Mouse (Mus musculus): ENCODE results near the gene March7. TPM values are rescaled to one million over a fixed set of nuclear protein-coding genes. Genes with fewer than 3 reads are reported as not detected.

Gene March7
- polyA plus RNA-seq, 1 experiment from 2014 or later: 71.1 TPM

- H3K27me3 ChIP-seq (replicated peaks): no peaks in the 10 kb centered on the region
- H3K4me2 ChIP-seq: no peak overlapping the region
- ATAC-seq (ENCODE audit: insufficient number of reproducible peaks, low FRiP score): no peak
- no peak overlapping the region for H3K27ac ChIP-seq (ENCODE audit: poor library complexity, severe bottlenecking)
- H3K4me1 ChIP-seq (replicated peaks): peaks cover 57% of the 10 kb centered on the region
- no peak overlapping the region for H3K4me3 ChIP-seq
- H3K36me3 ChIP-seq: peaks cover 7% of the 10 kb centered on the region
- H3K9ac ChIP-seq: no peak overlapping the region
- H3K9me3 ChIP-seq (replicated peaks): no peaks in the 10 kb centered on the region
- WGBS: 92% methylated on average over 2 of the region's 2 CpGs
Observed at GRCm38 (mm10) chr2:60214683-60215082, 5.0 kb downstream of the March7 start.

DNA sequence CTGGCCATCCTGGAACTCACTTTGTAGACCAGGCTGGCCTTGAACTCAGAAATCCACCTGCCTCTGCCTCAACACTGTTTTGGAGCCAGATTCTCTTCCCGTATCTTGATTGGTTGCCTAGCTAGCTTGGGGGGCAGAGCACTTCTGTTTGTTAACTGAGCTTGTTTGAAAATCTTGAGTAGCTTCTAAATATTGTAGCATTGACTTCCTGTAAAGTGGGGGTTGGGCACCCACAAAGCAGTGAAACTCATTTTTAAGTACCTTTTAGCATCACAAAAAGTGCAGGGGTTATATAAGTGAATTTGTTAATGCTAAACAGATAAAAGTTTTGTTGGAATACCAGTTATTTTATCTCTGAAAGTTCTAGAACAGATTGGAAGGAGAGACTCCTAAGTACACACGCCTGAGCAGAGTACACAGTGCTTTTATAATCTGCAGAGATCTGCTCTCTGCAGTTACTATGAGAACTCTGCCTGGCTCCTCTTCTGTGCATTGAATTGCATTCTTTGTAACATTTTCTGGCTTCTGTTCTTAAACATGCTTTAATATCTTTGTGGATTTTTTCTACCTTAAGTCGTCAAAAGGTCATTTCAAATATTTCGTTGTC, 7.0 kb downstream of the March7 start:
- no peak overlapping the region for H3K4me3 ChIP-seq
- no peaks in the 10 kb centered on the region for H3K27me3 ChIP-seq (replicated peaks)
- no peak for ATAC-seq (ENCODE audit: insufficient number of reproducible peaks, low FRiP score)
- peaks cover 7% of the 10 kb centered on the region for H3K36me3 ChIP-seq
- 81% methylated on average over 4 of the region's 4 CpGs for WGBS
- H3K9me3 ChIP-seq (replicated peaks): no peaks in the 10 kb centered on the region
- no peak overlapping the region for H3K27ac ChIP-seq (ENCODE audit: poor library complexity, severe bottlenecking)
- no peak overlapping the region for H3K9ac ChIP-seq
- H3K4me2 ChIP-seq: no peak overlapping the region
- peaks cover 59% of the 10 kb centered on the region for H3K4me1 ChIP-seq (replicated peaks)

- Histone ChIP-seq H3K9ac (no peak overlapping the region), H3K4me3 (no peak overlapping the region), H3K9me3 (replicated peaks) (no peaks in the 10 kb centered on the region), H3K27me3 (replicated peaks) (no peaks in the 10 kb centered on the region), H3K4me2 (no peak overlapping the region), H3K4me1 (replicated peaks) (peaks cover 52% of the 10 kb centered on the region), H3K27ac (ENCODE audit: poor library complexity, severe bottlenecking) (peak overlapping the region; percentile 43; the same call in 1 of the 2 replicates), H3K36me3 (peaks cover 7% of the 10 kb centered on the region)
- WGBS: 68% methylated on average over 6 of the region's 6 CpGs
- no peak for ATAC-seq (ENCODE audit: insufficient number of reproducible peaks, low FRiP score)
Observed at GRCm38 (mm10) chr2:60217620-60218019, 7.9 kb downstream of the March7 start.

GRCm38 (mm10) chr2:60221236-60221635, 11.5 kb downstream of the March7 start:
- no peak for ATAC-seq (ENCODE audit: insufficient number of reproducible peaks, low FRiP score)
- Histone ChIP-seq H3K4me2 (0 out of 2 replicates have a peak overlapping the region, but pooled peaks have one; percentile 18), H3K9ac (no peak overlapping the region), H3K27me3 (replicated peaks) (no peaks in the 10 kb centered on the region), H3K4me3 (no peak overlapping the region), H3K36me3 (0 out of 2 replicates have a peak, but pooled peaks cover 5% of the 10 kb centered on the region), H3K9me3 (replicated peaks) (no peaks in the 10 kb centered on the region), H3K4me1 (replicated peaks) (peaks cover 33% of the 10 kb centered on the region), H3K27ac (ENCODE audit: poor library complexity, severe bottlenecking) (no peak overlapping the region)
- WGBS: 59% methylated on average over 6 of the region's 6 CpGs

DNA sequence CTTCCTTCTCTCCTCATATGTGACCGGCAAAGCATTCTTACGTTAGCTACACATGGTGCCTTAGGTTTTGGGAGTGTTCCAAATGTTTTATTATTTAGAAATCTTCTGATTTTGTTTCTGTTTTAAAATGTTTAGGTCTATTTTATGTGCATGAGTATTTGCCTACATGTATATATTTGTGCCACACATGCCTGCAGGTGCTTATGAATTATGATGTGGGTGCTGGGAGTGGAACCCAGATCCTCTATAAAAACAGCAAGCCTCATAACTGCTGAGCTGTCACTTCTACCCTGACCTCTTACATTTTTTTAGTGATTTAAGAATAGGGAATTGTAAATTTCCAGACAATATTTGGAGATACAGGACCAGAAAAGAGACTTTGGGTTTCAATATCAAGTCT, 12.3 kb downstream of the March7 start:
- Histone ChIP-seq H3K27me3 (replicated peaks) (no peaks in the 10 kb centered on the region), H3K4me1 (replicated peaks) (peaks cover 27% of the 10 kb centered on the region), H3K36me3 (0 out of 2 replicates have a peak, but pooled peaks cover 5% of the 10 kb centered on the region), H3K4me2 (no peak overlapping the region), H3K9ac (no peak overlapping the region), H3K4me3 (no peak overlapping the region), H3K27ac (ENCODE audit: poor library complexity, severe bottlenecking) (no peak overlapping the region), H3K9me3 (replicated peaks) (no peaks in the 10 kb centered on the region)
- no peak for ATAC-seq (ENCODE audit: insufficient number of reproducible peaks, low FRiP score)
- 88% methylated on average over 2 of the region's 2 CpGs for WGBS

DNA sequence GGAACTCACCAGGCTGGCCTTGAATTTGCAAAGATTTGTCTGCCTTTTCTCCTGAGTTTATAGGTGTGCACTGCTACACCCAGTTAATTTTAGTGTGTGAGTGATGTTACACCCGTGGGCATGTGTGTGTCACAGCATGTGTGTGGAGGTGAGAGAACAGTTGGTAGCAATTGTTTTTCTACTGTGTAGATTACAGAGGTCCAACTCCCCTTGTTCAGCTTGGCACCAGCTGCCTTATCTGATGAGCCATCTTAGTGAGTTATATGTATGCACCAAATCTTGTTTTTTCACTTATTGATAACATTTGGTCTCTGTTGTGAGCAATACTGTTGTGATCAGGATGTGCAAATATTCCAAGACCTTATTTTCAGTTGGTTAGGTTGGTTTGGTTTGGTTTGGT, 13.8 kb downstream of the March7 start:
- H3K27ac ChIP-seq (ENCODE audit: poor library complexity, severe bottlenecking): no peak overlapping the region
- 75% methylated on average over 1 of the region's 1 CpGs for WGBS
- no peak for ATAC-seq (ENCODE audit: insufficient number of reproducible peaks, low FRiP score)
- no peak overlapping the region for H3K4me3 ChIP-seq
- no peak overlapping the region for H3K4me2 ChIP-seq
- no peaks in the 10 kb centered on the region for H3K27me3 ChIP-seq (replicated peaks)
- no peak overlapping the region for H3K9ac ChIP-seq
- H3K36me3 ChIP-seq: 0 out of 2 replicates have a peak, but pooled peaks cover 5% of the 10 kb centered on the region
- H3K4me1 ChIP-seq (replicated peaks): peaks cover 25% of the 10 kb centered on the region
- no peaks in the 10 kb centered on the region for H3K9me3 ChIP-seq (replicated peaks)

- H3K4me2 ChIP-seq: no peak overlapping the region
- no peak for ATAC-seq (ENCODE audit: insufficient number of reproducible peaks, low FRiP score)
- no peak overlapping the region for H3K9ac ChIP-seq
- H3K27me3 ChIP-seq (replicated peaks): no peaks in the 10 kb centered on the region
- WGBS: 89% methylated on average over 1 of the region's 1 CpGs
- peaks cover 24% of the 10 kb centered on the region for H3K36me3 ChIP-seq
- H3K4me1 ChIP-seq (replicated peaks): 0 out of 2 replicates have a peak, but pooled peaks cover 12% of the 10 kb centered on the region
- no peak overlapping the region for H3K27ac ChIP-seq (ENCODE audit: poor library complexity, severe bottlenecking)
- no peaks in the 10 kb centered on the region for H3K9me3 ChIP-seq (replicated peaks)
- H3K4me3 ChIP-seq: no peak overlapping the region
Observed at GRCm38 (mm10) chr2:60228470-60228869, 18.8 kb downstream of the March7 start.

DNA sequence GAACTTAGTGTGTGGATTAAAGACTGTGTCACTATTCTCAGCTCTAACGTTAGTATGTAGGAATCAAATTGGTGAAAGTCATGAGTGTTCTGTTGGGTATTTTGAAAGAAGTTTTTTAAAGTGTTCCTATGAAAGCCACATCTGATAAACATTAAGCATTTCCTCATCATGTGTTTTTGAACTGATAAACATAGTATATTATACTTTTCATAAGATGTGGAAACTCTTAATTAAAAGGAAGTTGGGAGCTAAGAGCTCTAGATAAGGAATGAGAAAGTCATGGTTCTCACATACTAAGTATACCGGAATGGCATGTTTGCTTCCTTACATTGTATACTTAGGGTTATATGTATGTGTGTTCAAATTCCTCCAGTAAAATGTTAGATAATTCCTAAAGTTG, 20.7 kb downstream of the March7 start:
- H3K4me2 ChIP-seq: no peak overlapping the region
- no peaks in the 10 kb centered on the region for H3K9me3 ChIP-seq (replicated peaks)
- peaks cover 35% of the 10 kb centered on the region for H3K36me3 ChIP-seq
- 72% methylated on average over 2 of the region's 2 CpGs for WGBS
- 0 out of 2 replicates have a peak, but pooled peaks cover 13% of the 10 kb centered on the region for H3K4me1 ChIP-seq (replicated peaks)
- no peak overlapping the region for H3K4me3 ChIP-seq
- H3K27me3 ChIP-seq (replicated peaks): no peaks in the 10 kb centered on the region
- H3K9ac ChIP-seq: no peak overlapping the region
- ATAC-seq (ENCODE audit: insufficient number of reproducible peaks, low FRiP score): no peak
- no peak overlapping the region for H3K27ac ChIP-seq (ENCODE audit: poor library complexity, severe bottlenecking)

- Histone ChIP-seq H3K27me3 (replicated peaks) (no peaks in the 10 kb centered on the region), H3K27ac (ENCODE audit: poor library complexity, severe bottlenecking) (peak overlapping the region; percentile 68), H3K4me3 (no peak overlapping the region), H3K36me3 (peaks cover 48% of the 10 kb centered on the region), H3K4me2 (no peak overlapping the region), H3K4me1 (replicated peaks) (0 out of 2 replicates have a peak, but pooled peaks cover 6% of the 10 kb centered on the region), H3K9ac (no peak overlapping the region), H3K9me3 (replicated peaks) (no peaks in the 10 kb centered on the region)
- WGBS: 30% methylated on average over 2 of the region's 2 CpGs
- ATAC-seq (ENCODE audit: insufficient number of reproducible peaks, low FRiP score): peak; percentile 71; the same call in 1 of the 2 replicates
Observed at GRCm38 (mm10) chr2:60233147-60233546, 23.5 kb downstream of the March7 start.

- no peaks in the 10 kb centered on the region for H3K9me3 ChIP-seq (replicated peaks)
- no peak overlapping the region for H3K9ac ChIP-seq
- no peak overlapping the region for H3K27ac ChIP-seq (ENCODE audit: poor library complexity, severe bottlenecking)
- no peak overlapping the region for H3K4me3 ChIP-seq
- ATAC-seq (ENCODE audit: insufficient number of reproducible peaks, low FRiP score): no peak
- no peak overlapping the region for H3K4me2 ChIP-seq
- no peaks in the 10 kb centered on the region for H3K27me3 ChIP-seq (replicated peaks)
- H3K4me1 ChIP-seq (replicated peaks): 0 out of 2 replicates have a peak, but pooled peaks cover 8% of the 10 kb centered on the region
- peaks cover 57% of the 10 kb centered on the region for H3K36me3 ChIP-seq
- WGBS: 80% methylated on average over 7 of the region's 7 CpGs
Observed at GRCm38 (mm10) chr2:60234506-60234905, 24.8 kb downstream of the March7 start.

DNA sequence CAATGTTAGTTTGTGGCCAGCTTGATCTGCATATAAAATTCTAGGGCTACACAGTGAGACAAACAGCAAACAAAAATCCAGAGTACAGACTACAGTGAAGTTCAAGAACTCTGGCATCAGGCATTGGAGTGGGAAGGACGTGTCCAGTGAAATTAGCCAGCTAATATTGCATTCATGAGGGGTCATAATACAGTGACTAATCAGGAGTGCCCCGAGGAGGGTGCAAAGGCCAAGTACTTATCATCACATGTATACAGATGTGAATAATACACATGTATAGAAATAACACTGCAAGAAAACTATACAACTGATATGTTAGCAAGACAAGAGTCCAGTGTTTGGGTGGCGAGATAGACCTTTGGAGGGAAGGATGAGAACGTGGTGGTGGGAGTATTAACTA, 43.1 kb downstream of the March7 start:
- 82% methylated on average over 4 of the region's 4 CpGs for WGBS
- Histone ChIP-seq H3K27ac (ENCODE audit: poor library complexity, severe bottlenecking) (no peak overlapping the region), H3K4me2 (no peak overlapping the region), H3K4me3 (no peak overlapping the region), H3K4me1 (replicated peaks) (0 out of 2 replicates have a peak, but pooled peaks cover 4% of the 10 kb centered on the region), H3K9ac (no peak overlapping the region), H3K9me3 (replicated peaks) (no peaks in the 10 kb centered on the region), H3K27me3 (replicated peaks) (no peaks in the 10 kb centered on the region), H3K36me3 (peaks cover 31% of the 10 kb centered on the region)
- ATAC-seq (ENCODE audit: insufficient number of reproducible peaks, low FRiP score): no peak

DNA sequence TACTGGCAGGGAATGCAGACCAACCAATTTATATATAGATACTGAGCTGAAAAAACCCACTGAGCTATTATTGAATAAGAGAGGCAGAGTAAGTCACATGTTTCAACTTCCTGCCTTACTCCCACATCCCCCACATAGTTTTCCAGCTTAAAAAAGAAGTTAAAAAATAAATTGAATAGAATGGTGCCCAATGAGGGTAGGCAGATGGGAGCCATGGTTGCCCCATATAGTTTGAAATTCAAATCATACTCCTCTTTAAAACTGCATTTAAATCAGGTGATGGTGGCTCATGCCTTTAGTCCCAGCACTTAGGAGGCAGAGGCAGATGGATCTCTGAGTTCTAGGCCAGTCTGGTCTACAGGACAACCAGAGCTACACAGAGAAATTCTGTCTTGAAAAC, 43.8 kb downstream of the March7 start:
- Histone ChIP-seq H3K4me1 (replicated peaks) (0 out of 2 replicates have a peak, but pooled peaks cover 4% of the 10 kb centered on the region), H3K9ac (no peak overlapping the region), H3K9me3 (replicated peaks) (0 out of 2 replicates have a peak, but pooled peaks cover 3% of the 10 kb centered on the region), H3K36me3 (peaks cover 31% of the 10 kb centered on the region), H3K27me3 (replicated peaks) (no peaks in the 10 kb centered on the region), H3K27ac (ENCODE audit: poor library complexity, severe bottlenecking) (no peak overlapping the region), H3K4me2 (no peak overlapping the region), H3K4me3 (no peak overlapping the region)
- no peak for ATAC-seq (ENCODE audit: insufficient number of reproducible peaks, low FRiP score)
